Mouse (Mus musculus): ENCODE data around the gene Tmprss2.

The Tmprss2 gene

GRCm38 (mm10) chr16:97610939-97611338, at the start of gene Tmprss2:
TSS of gene Tmprss2 (minus strand) at chr16:97611195.
- TF ChIP-seq GATA4 (IDR thresholded peaks at IDR 0.05; ENCODE audit: insufficient replicate concordance, low read length), result no peak

- no peak for TF ChIP-seq GATA4 (IDR thresholded peaks at IDR 0.05; ENCODE audit: insufficient replicate concordance, low read length)
Observed at GRCm38 (mm10) chr16:97659225-97659658, 48.2 kb upstream of the Tmprss2 start.

GRCm38 (mm10) chr16:97658481-97658880, 47.5 kb upstream of the Tmprss2 start:
- TF ChIP-seq GATA4 (IDR thresholded peaks at IDR 0.05; ENCODE audit: insufficient replicate concordance, low read length), result no peak

GRCm38 (mm10) chr16:97655800-97656199, 44.8 kb upstream of the Tmprss2 start:
- no peak for TF ChIP-seq GATA4 (IDR thresholded peaks at IDR 0.05; ENCODE audit: insufficient replicate concordance, low read length)

GRCm38 (mm10) chr16:97649522-97650188, 38.7 kb upstream of the Tmprss2 start:
- TF ChIP-seq GATA4 (IDR thresholded peaks at IDR 0.05; ENCODE audit: insufficient replicate concordance, low read length), result no peak

GRCm38 (mm10) chr16:97644681-97645080, 33.7 kb upstream of the Tmprss2 start:
- no peak for TF ChIP-seq GATA4 (IDR thresholded peaks at IDR 0.05; ENCODE audit: insufficient replicate concordance, low read length)

- no peak for TF ChIP-seq GATA4 (IDR thresholded peaks at IDR 0.05; ENCODE audit: insufficient replicate concordance, low read length)
Observed at GRCm38 (mm10) chr16:97639630-97640029, 28.6 kb upstream of the Tmprss2 start.

- no peak for TF ChIP-seq GATA4 (IDR thresholded peaks at IDR 0.05; ENCODE audit: insufficient replicate concordance, low read length)
Observed at GRCm38 (mm10) chr16:97632880-97633484, 22.0 kb upstream of the Tmprss2 start.

- TF ChIP-seq GATA4 (IDR thresholded peaks at IDR 0.05; ENCODE audit: insufficient replicate concordance, low read length), result no peak
Observed at GRCm38 (mm10) chr16:97623166-97623565, 12.2 kb upstream of the Tmprss2 start.

GRCm38 (mm10) chr16:97622383-97622889, 11.4 kb upstream of the Tmprss2 start:
- no peak for TF ChIP-seq GATA4 (IDR thresholded peaks at IDR 0.05; ENCODE audit: insufficient replicate concordance, low read length)

GRCm38 (mm10) chr16:97618285-97618684, 7.3 kb upstream of the Tmprss2 start:
- no peak for TF ChIP-seq GATA4 (IDR thresholded peaks at IDR 0.05; ENCODE audit: insufficient replicate concordance, low read length)

GRCm38 (mm10) chr16:97612009-97612408, 1.0 kb upstream of the Tmprss2 start:
- TF ChIP-seq GATA4 (IDR thresholded peaks at IDR 0.05; ENCODE audit: insufficient replicate concordance, low read length), result no peak

- TF ChIP-seq GATA4 (IDR thresholded peaks at IDR 0.05; ENCODE audit: insufficient replicate concordance, low read length), result no peak
Observed at GRCm38 (mm10) chr16:97610246-97610645, 749 bp downstream of the Tmprss2 start.

GRCm38 (mm10) chr16:97609676-97610075, 1.3 kb downstream of the Tmprss2 start:
- TF ChIP-seq GATA4 (IDR thresholded peaks at IDR 0.05; ENCODE audit: insufficient replicate concordance, low read length), result no peak

GRCm38 (mm10) chr16:97607956-97608355, 3.0 kb downstream of the Tmprss2 start:
- no peak for TF ChIP-seq GATA4 (IDR thresholded peaks at IDR 0.05; ENCODE audit: insufficient replicate concordance, low read length)

- no peak for TF ChIP-seq GATA4 (IDR thresholded peaks at IDR 0.05; ENCODE audit: insufficient replicate concordance, low read length)
Observed at GRCm38 (mm10) chr16:97606829-97607228, 4.2 kb downstream of the Tmprss2 start.

Data from liver, adult (tissue).